Mouse (Mus musculus) olfactory bulb, adult 2 months (tissue): ENCODE measurements around the gene Bicc1.

Experiments used
- CTCF ChIP-seq: fragments of 200-500 bp; IDR thresholded peaks from 2 replicates; pipeline ENCODE4 v1.5.1; 2012; ENCODE audit warnings: low read depth, mild to moderate bottlenecking, low read length, moderate library complexity; ENCODE audit not compliant: insufficient read depth
- POLR2A ChIP-seq: fragments of 200-500 bp; IDR thresholded peaks from 2 replicates; pipeline ENCODE4 v1.6.1; 2012; ENCODE audit warnings: mild to moderate bottlenecking, low read depth, low read length, moderate library complexity; ENCODE audit not compliant: insufficient read depth

DNA sequence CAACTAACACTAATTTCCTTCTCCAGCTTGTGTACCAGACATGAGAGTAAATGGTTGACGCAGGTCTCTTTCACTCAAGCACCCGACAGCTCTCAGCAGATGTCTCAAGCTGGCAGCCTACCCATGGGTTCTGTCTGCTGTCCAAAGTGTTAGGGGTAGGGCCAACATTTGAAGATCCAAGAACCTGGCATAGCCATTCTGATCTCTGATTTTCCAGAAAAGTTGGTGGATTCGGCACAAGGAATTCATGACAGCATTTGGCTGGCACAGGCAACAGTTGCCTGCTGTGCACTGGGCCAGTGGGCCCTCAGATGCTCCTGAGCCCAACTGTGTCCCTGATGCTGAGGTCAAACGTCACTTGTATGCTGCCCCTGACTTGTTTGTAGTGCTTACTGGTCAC is 130.5 kb downstream of the Bicc1 start:
- TF ChIP-seq CTCF (no peak), POLR2A (no peak)
